Mouse (Mus musculus) CH12.LX (cell line): ENCODE measurements around the gene Stox2.

Source experiments
- CHD2 ChIP-seq: IDR thresholded peaks from 2 replicates; pipeline ENCODE4 v1.6.1; 2011; ENCODE audit warnings: low read length, improper control_type of control experiment
- CTCF ChIP-seq, 2 experiments: IDR thresholded peaks in 1 of 2; conservative IDR thresholded peaks in 1 of 2; 2 replicates each; pipeline ENCODE4 v1.5.1; 2011 to 2012; ENCODE audit warnings: low read depth in 2 of 2, low read length in 2 of 2, improper control_type of control experiment in 1 of 2, inconsistent platforms in 1 of 2, mild to moderate bottlenecking in 1 of 2, moderate library complexity in 1 of 2
- EP300 ChIP-seq: IDR thresholded peaks from 2 replicates; pipeline ENCODE4 v1.6.1; 2011; ENCODE audit warnings: low read length, improper control_type of control experiment
- JUN ChIP-seq: IDR thresholded peaks from 2 replicates; pipeline ENCODE4 v1.6.1; 2011; ENCODE audit warnings: low read depth, mild to moderate bottlenecking, low read length, improper control_type of control experiment, moderate library complexity; ENCODE audit not compliant: insufficient read depth
- MYC ChIP-seq: IDR thresholded peaks from 2 replicates; pipeline ENCODE4 v1.6.1; 2011; ENCODE audit warnings: low read depth, mild to moderate bottlenecking, improper control_type of control experiment, low read length
- USF1 ChIP-seq: IDR thresholded peaks from 2 replicates; pipeline ENCODE4 v1.6.1; 2014; ENCODE audit warnings: low read depth, mild to moderate bottlenecking, inconsistent platforms, low read length, improper control_type of control experiment

GRCm38 (mm10) chr8:47391844-47392243, 54.3 kb downstream of the Stox2 start:
- TF ChIP-seq CTCF (conservative IDR thresholded peaks at IDR 0.05 in 1 of 2, IDR thresholded peaks at IDR 0.05 in 1 of 2; ENCODE audit: low read depth in 2 of 2, low read length in 2 of 2) (no peak), EP300 (no peak), MYC (no peak), USF1 (no peak), JUN (no peak), CHD2 (no peak)
